Mouse (Mus musculus) T-cell, adult 2 months (primary cell): ENCODE results near the gene Brms1.
"Not testable (repeated sequence)": the region's sequence is repeated elsewhere in the genome, so short reads cannot be mapped to it uniquely, and the experiment has no call there.

Source experiments
- DNase-seq: peaks from one replicate; pipeline ENCODE4 v3.0.0; 2022; ENCODE audit warnings: low spot score

Gene Brms1

DNA sequence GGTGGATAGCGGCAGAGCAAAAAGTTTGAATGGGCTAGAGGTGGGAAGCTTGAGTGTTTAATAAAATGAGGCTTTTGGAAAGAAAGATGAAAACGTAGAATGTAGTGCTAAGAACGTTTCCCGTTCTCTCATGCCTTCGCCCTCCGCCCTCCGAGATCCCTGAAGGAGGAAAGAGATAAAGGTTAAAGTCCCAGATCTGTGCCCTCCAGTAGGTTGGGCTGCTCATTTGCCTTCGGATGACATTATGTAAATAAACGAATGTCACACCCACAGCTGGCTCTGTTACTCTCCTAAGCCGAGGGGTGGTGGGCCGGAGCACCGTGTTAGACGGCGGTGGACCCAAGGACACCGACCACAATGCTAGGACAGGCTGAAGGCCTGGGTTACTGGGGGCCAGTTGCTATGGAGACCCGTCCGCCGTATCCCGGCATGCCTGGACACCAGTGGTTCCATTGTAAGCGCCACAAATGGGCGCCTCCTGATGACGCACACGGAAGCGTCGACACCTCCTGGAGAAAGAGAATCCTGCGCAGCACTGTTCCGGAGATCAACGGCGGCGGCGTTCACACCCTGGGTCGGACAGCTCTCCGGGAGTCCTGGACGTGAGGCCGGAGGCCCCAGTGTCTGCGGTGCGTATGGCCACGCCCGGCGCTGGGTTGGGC is at the start of gene Brms1:
Gene Brms1 (plus strand): TSS at position 493 of the 662 bp plus-strand sequence.
- peak; percentile 88 for DNase-seq

DNA sequence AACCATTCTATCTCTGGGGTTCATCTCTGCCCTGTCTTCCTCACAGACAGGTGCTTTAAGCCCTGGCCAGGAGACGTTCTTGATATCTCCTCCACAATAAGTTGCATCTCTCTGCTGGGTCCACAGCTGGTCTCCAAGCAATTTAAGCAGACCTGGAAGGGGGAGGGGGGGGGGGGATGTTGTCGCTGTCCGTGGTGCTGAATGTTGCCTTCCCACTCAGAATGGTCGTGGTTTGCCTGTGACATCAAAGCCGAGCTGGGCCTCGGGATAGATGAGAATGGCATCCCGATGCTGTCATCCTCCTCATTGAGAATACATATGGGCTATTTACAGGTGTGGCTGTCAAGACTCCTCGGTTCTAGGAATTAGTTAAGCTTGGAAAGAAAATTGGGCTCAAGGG is 48.8 kb upstream of the Brms1 start:
- no peak for DNase-seq

DNA sequence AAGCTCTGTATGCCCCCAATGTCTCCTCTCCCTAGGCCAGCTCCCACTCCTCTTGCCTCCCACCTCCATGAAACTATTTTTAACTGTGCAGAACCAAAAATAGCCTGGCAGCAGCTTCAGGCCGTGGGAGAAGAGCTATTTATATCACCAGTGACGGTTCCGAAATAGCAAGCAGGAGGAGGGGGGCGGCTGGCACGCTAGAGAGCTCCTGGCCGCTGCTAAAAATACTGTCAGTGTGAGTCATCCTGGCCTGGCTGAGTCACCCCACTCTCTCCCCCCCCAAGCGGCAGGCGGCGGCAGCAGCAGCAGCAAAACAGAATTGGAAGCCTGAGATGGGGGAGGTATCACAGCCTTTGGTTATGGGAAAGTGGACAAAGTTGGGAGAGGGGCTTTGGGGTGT is 48.2 kb upstream of the Brms1 start:
- peak; percentile 22 for DNase-seq

DNA sequence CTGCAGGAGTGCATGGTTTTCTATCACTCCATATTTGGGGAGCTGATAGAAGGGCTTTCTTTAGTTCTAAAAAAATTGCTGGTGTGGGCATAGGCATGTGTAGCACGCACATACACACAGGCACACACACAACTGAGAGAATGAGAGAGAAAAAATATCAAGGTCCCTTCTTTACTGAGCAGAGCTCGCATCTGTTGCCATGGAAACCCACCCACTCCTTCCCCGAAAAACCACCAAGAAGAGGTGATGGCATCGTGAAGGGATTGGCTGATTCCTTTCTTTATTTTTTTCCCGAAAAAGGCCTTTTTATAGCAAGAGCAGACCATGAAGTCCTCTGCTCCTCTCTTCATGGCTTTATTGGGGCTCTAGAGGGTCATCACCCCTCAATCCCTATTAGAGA is 47.1 kb upstream of the Brms1 start:
- no peak for DNase-seq

DNA sequence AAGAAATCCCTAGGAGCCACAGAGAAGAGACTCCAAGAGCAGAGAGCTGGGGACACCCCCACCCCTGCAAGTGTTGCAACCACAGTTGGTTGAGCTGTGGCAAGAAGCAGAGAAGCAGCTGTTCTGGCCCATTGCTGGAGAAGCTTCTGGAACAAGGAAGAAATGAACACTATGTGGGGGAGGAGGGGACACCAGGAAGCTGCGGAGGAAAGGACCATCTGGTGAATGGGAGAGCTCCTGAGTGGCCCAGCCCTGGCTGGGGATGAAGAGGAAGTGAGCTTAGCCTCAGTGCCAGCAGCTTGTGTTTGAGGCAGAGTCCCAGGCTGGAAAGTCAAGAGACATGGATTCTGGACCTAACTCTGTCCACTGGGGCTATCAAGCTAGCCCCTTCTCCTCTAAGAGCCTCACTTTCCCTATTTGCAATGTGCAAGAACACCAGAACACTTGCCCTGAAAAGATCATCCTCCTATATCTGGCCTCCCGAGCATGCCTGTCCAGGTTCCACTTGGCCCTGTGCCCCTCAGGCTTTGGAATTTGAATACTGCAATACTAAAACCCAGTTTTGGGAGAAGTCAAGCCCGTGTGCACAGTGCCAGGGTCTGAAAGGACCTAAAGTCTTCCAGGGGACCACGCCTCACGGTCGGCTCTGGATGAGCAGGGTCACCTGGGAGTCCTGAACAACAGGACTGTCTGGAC is 41.6 kb upstream of the Brms1 start:
- DNase-seq: no peak

DNA sequence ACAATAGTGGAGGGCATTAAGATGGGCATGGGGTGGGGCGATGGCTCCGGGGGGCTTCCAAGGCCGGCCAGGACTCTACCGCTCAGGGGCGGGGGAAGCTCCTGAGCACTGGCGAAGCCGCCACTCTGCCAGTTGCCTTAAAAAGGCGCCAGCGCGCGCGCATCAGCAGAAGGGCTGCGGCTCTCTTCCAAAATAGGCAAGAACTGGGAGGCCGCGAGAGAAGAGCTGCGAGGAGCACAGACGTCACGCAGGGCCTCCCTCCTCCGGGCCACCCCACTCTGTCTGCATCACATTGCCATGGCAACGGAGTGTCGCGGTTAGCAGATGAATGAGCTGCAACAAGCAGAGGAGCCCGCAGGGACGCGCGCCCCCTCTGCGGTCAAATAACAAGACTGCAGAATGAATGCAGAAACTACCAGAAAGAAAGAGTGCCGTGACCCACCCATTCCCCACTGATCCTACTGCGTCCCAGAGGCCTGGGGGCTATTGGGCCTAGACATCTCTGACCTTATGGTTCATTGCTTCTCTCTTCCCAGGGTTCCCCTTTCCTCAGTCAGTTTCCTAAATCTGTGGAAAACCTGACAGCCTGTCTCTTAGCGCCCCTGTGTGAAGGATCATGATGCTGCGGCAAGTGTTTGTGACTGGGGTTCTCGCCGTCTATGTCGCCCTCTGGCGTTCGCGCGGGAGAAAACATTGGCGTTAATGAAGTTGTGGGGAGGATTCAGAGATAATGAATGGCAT is 39.3 kb upstream of the Brms1 start:
- DNase-seq: peak; percentile 92

DNA sequence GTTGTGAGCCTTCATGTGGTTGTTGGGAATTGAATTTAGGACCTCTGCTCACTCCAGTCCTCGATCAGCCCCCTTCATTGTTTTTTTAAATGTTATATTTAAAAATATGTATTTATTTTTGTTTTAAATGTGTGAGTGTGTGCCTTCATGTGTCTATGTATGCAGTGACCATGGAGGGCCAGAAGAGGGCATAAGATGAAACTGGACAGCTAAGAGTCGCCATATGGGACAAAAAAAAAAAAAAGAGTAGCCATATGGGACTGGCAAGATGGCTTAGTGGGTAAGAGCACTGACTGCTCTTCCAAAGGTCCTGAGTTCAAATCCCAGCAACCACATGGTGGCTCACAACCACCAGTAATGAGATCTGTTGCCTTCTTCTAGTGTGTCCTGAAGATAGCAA is 37.5 kb upstream of the Brms1 start:
- DNase-seq: not testable (repeated sequence)

DNA sequence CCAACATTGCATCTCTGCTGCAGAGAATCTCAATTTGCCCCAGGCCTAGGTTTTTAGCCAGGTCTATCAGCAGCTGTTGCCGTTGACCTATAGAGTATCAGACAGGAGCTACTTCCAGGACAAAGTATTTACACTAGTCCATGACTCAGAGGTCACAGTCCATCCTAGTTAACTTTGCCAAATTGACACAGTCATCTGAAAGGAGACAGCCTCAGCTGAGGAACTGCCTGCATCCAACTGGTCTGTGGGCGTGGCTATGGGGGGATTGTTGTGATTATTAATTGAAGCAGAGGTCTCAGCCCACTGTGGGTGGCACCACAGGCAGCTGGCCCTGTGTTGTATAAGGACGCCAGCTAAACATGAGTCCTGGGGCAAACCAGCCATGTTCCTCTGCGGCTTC is 36.2 kb upstream of the Brms1 start:
- no peak for DNase-seq

DNA sequence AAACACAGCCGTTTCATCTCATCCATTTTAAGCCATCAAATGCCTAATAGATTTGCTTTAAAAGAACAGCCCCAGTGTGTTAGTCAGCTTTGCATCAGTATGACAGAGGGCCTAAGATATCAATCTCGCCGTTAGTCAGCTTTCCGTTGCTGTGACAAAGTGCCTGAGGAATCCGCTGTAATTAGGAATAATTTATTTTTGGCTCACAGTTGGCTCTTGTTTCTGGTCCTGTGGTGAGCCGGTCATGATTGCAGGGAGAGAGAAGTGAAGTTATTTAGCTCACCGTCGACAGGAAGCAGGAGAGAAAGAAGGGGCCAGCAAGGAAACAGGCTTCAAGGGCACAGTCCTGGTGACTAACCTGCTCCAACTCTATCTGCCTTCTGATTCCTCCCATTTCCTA is 28.0 kb upstream of the Brms1 start:
- DNase-seq: no peak

DNA sequence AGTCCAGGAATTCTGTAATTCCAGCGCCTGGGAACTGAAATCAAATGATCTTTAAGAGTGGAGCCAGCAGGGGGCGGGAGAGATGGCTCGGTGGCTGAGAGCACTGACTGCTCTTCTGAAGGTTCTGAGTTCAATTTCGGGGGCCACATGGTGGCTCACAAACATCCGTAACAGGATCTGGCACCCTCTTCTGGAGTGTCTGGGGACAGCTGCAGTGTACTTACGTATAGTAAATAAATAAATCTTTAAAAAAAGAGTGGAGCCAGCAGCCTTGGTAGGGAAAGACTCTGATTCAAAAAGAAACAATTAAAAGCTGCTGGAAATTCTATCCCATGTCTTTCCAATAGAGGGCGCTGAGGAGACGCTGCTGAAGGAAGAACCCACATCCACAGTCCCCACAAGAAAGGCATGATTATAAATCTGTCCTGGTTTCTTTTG is 26.2 kb upstream of the Brms1 start:
- peak; percentile 35 for DNase-seq

DNA sequence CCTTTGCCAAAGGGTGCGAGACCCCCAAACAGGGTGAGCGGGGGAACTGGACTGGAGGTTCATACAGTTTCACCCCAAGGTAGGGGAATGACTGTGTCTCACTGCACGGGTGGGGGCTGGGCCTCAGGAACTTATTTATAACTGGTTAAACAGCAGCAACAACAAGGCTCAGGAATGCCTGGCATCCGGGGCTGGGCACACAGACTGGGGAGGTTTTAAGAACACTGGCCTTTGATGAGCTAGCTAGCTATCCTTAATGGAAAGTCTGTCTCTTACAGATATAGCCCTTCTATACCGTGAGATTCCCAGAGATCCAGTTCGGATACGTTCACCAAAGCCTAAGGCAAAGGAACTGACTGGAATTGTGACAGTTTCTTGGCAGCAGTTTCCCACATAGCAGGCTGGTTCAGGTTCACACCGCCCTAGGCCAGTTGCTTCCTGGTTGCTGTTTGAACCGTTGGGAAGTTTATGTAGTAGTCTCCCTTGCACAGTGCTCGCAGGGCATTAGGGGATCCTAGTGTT is 24.9 kb upstream of the Brms1 start:
- no peak for DNase-seq

DNA sequence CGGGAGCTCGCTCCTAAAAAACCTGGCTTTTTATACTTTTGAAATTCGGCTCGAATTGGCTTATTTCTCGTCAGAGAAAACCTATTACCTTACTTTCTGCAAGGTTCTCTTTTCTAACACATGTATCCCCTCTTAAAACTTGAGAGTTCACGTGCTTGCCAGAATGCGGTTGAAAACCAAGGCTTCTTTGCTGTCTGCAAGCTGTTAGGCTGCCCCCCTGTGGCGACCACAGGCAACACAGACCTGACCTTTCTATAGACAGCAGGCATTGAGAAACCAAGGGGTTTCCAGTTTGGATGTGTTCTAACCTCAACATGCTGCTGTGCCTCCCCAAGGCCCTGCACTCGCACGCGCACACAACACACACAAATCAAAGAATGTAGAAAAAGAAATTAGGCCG is 24.4 kb upstream of the Brms1 start:
- DNase-seq: peak; percentile 75

DNA sequence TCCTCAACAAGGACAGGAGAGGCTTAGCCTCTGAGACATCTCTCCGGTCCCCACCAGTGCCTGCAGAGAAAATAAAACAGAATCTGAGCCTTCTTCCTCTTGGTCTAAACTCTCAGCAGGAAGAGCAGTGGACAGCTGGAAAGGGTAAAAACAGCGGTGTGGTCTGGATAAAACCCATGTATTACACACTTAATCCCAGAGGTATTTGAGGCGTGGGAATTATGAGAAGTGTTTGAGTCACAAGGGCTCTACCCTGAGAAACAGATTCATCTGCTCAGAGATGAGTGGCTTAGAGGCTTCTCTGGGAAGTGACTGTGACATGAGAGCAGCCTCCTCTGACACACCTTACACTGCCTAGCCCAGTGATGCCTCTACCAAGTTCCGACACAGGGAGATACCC is 23.5 kb upstream of the Brms1 start:
- DNase-seq: no peak

DNA sequence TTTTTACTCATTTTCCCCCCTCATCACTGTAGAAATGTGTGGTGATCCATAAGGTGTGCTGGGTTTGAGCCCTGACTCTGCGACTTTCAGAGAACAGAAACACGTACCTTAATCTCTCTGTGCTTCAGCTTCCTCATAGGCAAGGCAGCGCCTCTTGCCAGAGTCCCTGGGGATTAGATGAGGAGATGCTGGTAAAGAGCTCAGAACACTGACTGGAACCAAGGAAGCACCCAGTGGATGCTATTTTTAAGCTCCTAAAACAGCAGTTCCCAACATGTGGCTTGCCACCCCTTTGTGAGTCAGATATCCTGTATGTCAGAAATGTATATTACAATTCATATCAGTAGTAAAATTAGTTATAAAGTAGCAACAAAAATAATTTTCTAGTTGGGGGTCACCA is 23.0 kb upstream of the Brms1 start:
- no peak for DNase-seq

DNA sequence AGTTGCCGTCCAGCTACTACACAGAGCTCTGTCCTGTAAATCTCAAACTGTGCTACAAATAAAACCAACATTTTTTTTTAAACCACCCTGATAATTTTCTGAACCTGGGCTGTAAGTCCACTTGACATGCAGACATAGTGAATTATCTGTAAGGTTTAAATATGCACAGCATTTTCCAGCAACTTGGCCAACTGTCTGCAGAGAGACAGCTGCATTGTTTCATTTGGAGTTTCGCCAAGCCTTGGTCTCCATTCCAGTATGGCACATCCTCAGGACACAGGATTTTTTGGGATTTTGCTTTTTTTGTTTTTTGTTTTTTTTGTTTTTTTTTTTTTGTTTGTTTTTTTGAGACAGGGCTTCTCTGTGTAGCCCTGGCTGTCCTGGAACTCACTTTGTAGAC is 19.7 kb upstream of the Brms1 start:
- no peak for DNase-seq

DNA sequence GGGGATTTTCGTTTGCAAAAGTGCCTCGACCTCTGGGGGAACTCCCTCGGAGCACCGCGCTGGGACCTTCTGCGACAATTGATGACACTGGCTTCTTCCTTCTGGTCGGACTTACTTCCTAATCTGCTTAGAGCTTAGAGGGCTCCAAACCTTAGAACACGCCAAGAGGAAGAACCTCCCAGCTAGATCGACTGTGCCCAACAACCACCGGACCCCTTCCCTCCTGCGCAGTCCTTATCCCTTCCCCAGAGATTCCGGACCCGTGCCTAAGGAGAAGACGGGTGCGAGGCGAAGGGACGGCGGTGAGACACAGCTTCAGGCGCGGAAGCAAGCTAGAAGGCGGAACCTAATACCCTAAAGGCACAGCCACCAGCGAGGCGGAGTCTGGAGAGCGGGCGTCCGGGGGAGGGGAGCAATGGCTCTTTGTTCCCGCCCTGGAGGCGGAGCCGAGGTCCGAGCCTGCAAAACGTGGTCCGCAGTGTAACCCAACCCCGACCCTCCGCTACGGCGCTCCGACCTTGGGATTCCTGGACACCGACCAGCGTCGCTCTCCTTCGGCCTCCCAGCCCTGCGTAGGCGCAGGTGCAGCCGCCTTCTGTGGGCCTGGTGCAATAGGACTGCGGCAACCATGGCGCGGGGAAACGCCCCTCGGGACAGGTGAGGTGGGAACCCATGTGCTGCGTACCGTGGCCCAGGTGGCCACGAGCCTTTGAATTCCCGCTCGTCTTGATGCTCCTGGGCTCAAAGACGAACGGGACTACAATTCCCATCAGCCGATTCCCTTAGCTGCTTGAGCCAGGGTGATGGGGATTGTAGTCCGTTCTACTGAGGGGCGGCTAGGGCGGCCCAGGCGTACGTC is 17.3 kb upstream of the Brms1 start, which contains the start of gene Slc29a2:
Gene Slc29a2 (plus strand): TSS at position 240 of the 859 bp plus-strand sequence.
- DNase-seq: peak; percentile 84

DNA sequence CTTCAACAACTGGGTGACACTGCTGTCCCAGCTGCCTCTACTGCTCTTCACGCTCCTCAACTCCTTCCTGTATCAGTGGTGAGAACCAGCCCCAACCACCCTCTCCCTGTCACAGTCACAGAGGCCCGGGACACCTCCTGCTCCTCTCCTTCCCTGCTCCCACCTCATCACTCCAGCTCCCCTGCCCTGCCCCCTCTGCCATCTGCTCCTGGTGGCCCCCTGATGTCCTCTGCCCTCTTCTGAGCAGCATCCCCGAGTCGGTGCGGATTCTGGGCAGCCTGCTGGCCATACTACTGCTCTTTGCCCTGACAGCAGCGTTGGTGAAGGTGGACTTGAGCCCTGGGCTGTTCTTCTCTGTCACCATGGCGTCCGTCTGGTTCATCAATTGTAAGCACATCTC is 15.0 kb upstream of the Brms1 start:
- no peak for DNase-seq

DNA sequence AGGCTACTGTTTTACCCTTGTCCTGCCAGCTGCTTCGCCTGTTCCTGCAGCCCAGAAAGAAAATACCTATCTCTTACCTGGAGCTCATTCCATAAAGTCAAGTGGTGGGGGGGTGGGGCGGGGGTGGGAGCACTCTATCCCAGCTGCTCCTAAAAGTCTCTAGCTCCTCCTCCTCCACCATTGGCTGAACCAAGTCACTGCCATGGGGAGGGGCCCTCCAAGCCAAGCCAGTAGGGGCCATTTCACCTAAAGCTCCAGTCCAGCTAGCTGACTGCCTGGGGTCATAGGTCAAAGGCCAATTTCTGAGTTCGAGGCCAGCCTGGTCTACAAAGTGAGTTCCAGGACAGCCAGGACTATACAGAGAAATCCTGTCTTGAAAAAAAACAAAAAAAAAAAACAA is 8.5 kb upstream of the Brms1 start:
- no peak for DNase-seq

DNA sequence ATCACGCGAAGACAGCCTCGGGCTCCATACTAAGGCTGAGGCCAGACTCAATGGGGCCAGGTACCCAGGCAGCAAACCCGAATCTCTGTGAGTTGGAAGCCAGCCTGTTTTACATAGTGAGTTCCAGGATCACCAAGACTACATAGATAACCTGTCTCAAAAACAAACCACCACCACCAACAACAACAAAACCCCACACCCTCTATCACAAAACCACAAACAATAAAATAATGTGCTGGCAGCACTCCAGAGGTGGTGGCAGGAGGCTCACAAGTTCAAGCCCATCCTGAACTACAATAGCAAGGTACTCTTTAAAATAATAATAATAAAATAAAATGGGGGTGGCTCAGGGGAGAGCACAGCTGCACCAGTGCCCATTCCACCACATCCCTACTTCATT is 4.6 kb upstream of the Brms1 start:
- DNase-seq: no peak

DNA sequence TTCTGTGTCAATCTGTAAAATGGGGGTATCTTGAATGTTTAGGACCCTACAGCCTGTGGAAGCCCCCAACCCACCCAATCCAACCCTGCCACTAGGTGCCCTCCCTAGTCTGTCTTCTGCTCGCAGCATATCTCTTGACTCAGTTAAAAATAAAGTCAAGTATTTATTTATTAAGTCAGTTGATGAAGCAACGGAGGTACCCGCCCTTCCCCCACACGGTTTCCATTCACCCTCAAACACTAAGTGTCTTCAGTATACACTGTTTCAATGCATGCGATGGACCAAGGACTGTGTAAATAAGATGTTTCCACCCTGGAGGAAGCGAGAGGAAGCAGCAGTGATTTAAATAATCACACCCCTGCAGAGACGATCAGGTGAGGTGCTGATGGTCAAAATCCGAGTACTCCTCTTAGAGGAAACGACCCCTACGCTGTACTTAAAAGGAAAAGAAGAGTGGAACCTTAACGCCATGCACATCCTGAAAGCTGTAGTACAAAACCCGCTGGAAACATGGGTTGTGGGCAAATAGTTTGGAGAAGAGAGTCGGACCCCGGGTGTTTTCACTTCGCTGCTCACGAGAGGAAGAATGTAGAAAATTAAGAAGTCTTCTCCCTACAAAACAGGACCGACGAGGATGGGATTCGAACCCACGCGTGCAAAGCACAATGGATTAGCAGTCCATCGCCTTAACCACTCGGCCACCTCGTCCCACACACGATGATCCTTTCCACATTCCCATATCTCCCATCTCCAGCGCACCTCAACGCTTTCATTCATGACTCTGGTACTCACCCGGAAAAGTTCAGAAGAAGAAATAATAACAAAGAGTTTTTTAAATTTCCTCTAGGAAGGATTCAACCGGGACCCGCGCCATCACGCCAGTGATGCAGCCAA is 3.2 kb upstream of the Brms1 start:
- DNase-seq: peak; percentile 45

DNA sequence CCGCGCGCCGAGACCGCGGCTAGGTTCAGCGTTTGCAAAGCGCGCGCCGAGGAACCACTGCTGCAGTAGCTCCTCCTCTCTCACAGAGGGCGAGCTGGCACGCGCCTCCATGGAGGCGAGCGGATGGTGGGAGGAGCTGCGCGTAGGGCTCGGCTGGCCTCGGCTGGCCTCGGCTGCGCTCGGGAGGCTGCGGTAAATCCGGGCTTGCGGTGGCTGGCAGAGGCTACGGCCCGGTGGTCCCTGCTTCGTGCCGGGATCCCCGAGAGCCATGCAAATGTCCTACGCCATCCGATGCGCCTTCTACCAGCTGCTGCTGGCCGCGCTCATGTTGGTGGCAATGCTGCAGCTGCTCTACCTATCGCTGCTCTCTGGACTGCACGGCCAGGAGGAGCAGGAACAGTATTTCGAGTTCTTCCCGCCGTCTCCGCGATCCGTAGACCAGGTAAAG is 2.4 kb upstream of the Brms1 start, which contains the start of the genes B4gat1 and AC124502.3:
Gene B4gat1 (plus strand): TSS at position 118 of the 448 bp plus-strand sequence.
Gene AC124502.3 (plus strand): TSS at position 183 of the 448 bp plus-strand sequence.
- peak; percentile 85 for DNase-seq
